Mouse (Mus musculus) heart, postnatal 10 days (tissue): Measurements from ENCODE around the gene Moap1. TPM values are rescaled to one million over a fixed set of nuclear protein-coding genes. Genes with fewer than 3 reads are reported as not detected.

Experiments used
- DNase-seq, 2 experiments: peaks; one replicate each; pipeline ENCODE4 v3.0.0; 2021
- intact Hi-C: fragments of 180-260 bp; cut with DNase I; formaldehyde crosslinking; loops from one replicate; pipeline ENCODE4 v1.15.1; 2025
- total RNA-seq, 2 experiments: library from RNA; stranded (reverse); gene quantifications; 2 replicates each; pipeline ENCODE4 v1.2.3; 2021

Moap1 gene
- total RNA-seq, 2 experiments from 2014 or later: 9.1 to 10.5 TPM

DNA sequence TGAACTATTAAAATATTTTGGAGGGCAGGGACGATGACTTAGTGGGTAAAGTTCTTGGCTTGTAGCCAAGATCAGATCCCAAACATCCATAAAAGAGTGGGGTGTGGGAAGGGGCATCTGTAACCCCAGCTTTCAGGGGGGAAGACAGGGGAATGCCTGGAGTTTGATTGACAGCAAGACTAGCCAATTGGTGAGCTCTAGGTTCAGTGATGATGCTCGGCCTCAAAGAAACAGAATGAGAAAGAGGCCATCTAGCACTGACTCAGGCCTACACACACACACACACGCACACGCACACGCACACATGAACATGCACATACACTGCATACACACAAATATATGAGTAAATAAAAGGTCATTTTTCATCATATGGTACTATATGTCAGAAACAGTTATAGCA, 33.6 kb downstream of the Moap1 start:
- no peak for DNase-seq
- intact Hi-C loops: loop anchor here (5.0 kb wide), 2 partner anchors 188 to 213 kb away; no protein-coding TSS in a partner anchor

DNA sequence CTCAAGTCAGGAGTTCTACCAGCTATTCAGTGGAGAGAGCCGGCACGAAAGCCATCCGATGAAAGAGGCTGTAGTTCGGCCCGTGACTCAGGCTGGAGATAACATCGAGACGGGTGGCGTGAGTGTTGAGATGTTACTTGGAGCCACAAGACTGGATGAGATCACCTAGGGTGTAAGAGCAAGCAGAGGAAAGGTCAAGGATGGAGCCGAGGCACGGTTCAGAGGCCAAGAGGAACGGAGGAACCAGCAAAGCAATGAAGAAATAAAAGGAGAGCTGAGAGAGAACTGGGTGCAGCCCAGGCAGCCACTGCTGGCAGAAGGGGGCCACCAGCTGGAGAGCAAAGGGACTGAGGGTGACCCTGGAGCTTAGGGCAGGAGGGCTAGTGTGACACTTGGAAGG, 35.2 kb downstream of the Moap1 start:
- peak; percentile 55 to 58 for DNase-seq
- intact Hi-C loops: loop anchor here (1.0 to 5.0 kb wide), 3 partner anchors 129 to 211 kb away; no protein-coding TSS in a partner anchor

DNA sequence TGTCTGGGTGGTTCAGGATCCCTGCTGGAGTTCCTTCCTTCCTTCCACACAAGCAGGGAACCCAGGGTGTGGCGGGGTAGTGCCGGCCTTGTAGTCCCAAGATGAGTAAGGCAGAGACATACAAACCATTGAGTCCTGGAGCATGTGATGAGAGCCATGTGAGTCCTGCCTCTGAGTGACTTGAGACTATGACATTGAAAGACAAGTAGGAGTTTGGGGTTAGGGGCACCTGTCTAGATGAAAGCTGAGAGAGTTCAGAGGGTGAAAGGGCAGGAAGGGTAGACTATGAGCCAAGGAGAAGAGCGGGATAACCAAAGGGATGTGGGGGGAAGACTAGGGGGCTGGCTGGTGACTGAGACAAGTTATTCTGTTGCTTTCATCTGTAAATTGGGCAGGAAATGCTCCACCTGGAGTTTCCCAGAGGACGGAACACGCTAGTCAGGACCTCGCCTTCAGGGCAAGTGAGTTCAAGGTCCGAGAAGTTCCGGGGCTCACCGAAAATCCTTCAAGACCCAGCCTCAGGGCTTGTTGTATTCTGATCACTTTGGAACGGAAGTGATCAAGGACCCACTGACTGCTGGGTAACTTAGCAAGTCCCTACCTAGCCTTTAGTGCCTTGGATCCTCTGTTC, 36.5 kb downstream of the Moap1 start:
- DNase-seq: no peak
- intact Hi-C loops: loop anchor here (5.0 kb wide), 2 partner anchors 185 to 210 kb away; no protein-coding TSS in a partner anchor

DNA sequence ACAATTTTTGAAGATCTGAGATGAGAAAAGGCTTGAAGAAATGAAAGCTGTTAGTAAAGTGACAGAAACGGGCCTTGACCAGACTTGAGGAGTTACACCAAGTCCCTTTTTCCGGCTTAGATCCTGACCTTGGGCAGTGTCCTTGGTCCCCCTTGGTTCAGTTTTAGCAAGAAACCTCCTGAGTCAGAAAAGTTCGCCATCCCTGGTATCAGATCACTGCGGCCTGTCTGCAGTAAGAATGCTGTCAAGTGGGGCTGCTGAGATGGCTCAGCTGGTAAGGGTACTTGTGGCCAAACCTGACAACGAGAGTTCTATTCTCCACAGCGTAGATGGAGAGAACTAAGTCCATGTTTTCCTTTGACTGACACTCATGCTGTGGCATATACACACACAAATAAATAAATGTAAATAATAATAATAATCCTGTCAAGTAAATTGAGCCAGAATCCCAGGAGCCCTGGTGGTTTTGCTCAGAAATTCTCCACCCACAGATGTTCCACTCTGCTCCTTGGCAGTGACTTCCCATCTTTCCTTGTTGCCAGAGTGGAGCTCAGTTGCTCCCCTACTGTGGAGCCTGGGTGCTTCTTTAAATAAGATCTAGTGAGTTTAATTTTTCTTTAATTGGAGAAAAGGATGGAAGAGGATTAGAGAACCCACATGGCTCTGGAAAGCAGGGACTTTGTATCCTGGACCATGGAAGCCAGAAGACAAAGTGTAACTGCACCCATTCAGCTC, 37.4 kb downstream of the Moap1 start:
- DNase-seq: no peak
- intact Hi-C loops: loop anchor here (1.0 to 5.0 kb wide), 3 partner anchors 27 to 209 kb away; no protein-coding TSS in a partner anchor

DNA sequence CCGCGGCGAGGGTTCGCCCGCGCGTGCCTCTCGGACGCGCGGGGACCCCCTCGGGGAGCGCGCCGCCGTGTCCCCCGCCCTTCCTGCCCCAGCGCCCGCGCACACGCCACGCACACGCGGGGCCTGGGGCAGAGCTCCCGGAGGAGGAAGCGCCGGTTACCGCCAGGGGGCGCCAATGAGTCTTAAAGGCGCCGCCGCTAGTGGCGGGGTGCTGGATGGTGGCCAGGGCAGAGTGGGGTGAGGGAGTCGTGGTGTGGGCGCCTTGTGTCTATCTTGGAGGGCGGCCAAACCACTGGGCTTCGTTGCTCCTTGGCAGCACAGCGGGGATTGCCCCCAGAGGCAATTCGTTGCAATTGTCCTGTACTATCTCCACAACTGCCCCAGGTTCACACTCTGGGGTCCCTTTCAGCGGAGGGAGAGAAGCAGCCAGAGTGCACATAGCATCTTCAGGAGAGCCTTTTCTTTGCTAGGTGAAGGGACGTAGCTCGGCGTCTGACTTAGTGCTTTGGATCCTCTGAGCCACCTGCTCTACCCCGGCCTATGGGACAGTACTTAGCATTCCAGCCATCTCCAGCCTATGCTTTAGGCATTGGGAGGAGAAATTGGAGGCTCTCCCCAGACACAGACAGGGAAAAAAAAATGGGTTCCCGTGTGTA, 38.1 kb downstream of the Moap1 start:
- DNase-seq: peak; percentile 83 to 91
- intact Hi-C loops: loop anchor here (1.0 to 5.0 kb wide), 3 partner anchors 28 to 208 kb away; no protein-coding TSS in a partner anchor

DNA sequence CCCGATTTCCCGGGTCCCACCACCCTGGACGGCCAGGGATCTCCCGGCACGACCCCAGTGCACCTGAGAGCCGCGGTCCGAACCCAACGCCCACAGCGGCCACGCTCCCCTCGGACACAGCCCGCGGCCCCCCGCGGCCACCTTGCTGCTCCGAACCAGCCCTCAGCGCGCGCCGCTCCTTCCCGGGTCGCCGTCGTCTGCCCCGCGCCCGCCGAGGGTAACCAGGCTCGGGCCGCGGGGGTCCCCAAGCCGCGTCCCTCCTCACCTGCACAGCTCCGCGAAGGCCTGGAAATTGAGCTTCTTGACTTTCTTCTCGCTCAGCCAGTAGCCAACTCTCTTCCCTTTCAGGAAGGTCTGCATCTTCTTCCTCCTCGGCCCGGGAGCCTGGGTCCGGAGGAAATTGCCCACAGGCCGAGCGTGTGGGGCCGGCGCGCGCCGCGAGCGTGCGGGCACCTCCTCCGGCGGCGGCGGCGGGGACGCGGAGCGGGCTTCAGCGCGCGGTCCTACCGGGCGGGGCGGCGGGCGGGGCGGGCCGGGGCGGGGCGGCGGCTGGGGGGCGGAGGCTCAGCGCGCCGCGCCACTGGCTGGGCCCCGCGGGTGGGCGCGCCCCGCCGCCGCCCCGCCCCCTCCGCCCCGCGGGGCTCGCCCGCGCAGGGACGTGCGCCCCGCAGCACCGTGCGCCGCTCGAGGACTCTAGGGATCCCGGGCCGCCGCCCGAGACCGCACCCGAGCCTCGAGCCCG, 38.8 kb downstream of the Moap1 start, which contains the start of gene Itpk1:
Itpk1 (minus strand) TSS at position 474 of the 742 bp plus-strand sequence.
- intact Hi-C loops: loop anchor here (1.0 to 5.0 kb wide), 3 partner anchors 29 to 207 kb away; no protein-coding TSS in a partner anchor

DNA sequence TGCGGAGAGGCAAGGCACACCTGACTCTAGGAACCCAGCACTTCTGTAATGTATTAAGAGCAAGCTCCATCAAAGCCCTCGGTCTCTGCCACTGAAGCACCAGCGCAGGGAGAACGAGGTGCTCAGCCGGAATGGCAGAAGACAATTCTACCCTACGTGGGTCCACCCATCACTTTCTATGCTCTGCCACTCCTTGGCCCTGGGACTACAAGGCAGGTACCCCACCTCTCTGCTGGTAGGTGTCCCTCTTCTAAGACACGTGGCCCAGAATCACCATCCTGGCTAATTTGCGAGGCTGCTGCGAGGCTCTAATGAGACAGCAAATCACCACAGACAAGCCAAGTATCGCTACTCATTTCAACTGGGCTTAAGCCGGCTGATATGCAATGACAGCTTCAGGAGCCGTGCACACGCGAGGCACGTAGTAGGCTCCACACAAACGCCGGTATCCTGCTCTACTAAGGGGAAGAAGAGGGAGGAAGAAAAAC, 39.5 kb downstream of the Moap1 start:
- DNase-seq: no peak
- intact Hi-C loops: no loop called here

More for the DNA sequence above, 38.8 kb downstream of the Moap1 start, which contains the start of gene Itpk1:
- DNase-seq: peak; percentile 56

DNA sequence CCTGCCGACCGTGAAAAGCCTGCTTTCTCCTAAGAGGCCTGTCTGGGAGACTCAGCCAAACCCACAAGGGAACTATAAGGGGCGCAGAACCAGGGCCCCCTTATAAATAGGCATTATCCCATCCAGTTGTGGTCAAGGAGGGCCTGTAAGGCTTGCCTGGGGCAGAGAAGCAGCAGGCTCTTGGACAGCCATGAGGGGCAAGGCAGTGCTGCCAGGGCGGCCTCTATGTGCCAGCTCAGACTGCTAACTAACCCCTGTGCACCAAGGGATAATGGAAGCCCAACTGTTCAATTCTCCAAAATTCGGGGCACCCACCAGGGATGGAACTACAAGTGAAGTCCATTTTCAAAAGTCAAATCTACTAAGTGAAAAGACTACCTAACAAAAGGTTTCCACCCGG, 40.0 kb downstream of the Moap1 start:
- no peak for DNase-seq
- intact Hi-C loops: no loop called here

DNA sequence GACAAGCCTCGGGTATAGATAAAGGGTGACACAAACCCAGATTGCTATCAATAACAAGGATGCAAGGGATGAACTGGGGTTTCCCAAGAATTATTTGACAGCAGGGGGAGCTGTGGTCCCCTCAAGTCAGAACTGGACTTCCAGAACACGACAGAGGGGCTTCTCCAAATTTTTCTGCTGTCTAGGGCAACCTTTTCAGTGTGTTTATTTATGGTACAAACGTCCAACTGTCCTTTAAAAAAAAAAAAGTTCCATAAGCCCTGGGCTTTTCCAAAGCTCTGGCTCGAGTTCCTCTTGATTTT, 40.4 kb downstream of the Moap1 start:
- intact Hi-C loops: no loop called here
- DNase-seq: peak in 1 of 2 experiments; percentile 53

DNA sequence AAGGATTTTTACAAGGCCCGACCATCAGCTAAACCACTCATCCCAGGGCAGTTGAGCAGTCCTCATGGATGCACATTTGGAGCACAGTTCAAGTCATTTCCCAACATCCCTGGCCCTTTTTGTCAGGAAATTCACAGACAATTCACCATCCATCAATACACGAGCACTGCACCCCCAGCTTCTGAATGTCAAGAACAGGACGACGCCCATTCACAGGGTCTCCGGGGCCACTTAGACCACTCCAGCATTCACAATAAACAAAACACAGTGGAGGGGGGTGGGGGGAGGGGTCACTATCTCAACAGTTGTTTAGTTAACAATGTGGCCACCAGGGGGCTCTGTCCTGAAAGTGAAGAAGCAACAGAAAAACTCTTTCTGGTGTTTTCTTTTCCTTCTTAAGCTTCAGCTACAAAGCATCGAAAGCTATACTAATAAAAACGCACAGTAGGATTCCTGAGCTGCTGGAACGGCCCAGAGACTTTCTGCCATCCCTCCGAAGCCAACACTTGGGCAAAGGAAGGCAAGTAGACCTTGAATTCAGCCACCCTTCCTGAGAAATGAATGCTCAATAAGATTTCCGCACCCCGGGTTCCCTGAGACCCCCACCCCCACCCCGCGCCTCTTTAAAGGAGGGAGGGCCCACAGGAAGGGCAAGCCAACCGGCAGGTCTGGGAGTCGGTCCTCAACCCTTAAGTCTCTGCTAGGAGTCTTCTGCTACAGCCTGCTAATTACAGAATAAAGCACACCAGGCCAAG, 40.9 kb downstream of the Moap1 start:
- DNase-seq: peak; percentile 82 to 92

DNA sequence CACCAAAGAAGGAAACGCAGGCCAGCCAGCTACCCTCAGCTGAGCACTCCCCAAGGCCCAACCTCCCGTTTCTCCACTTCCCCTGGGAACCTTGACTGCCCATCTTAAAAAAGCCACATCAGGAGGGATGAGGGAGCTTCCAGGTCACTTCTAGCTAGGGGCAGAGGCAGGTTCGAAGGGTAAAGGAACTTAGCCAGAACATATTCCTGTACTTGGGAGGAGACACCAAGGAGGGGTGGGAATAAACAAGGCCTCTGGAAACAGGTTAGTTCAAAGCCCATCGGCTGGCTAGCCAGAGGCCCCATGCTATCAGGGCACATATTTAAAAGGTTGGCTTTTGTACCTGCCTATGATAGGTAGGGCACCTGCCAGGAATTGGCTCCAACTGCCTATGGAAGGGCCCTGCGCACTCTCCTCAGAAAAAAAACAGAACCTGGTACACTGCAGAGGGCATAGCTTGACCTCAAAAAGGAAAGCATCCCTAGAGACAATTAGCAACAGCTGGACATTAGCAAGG, 41.7 kb downstream of the Moap1 start:
- intact Hi-C loops: no loop called here
- DNase-seq: no peak

More for the DNA sequence above, 40.9 kb downstream of the Moap1 start:
- intact Hi-C loops: no loop called here

DNA sequence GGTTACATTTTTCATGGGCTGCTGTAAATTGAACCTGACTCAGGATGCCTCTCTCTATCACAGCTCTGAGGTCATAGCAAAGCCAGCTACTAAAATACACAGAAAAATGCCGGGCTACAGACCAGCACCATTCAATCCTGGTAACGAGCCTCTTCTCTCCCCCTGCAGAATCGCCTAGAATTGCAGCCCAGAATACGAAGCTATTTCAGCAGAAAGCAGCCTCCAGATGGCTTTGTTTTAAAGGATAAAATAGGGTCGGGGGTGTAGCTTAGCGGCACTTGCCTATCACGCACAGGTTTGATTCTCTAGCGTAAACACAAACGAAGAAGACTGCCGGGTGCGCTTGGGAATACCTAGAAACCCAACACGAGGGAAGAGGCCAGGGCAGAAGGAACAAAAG, 43.0 kb downstream of the Moap1 start:
- intact Hi-C loops: no loop called here
- no peak for DNase-seq

DNA sequence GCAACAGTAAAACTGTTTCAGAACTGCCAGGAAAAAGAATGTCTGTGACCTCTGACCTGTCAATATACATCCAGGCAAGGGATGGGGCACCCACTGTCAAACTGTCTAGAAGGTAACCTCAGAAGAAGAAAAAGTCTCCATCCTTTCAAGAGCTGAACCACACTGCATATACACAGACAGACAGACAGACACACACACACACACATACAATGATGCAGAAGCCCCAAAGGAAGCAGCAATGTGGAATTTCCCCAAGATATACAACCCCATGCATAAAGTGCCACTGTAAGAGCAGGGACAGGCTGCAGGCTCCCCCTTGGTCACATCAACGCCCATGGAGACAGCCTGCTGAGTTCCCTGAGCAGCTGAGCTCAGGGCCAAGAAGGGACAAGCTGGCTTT, 44.3 kb downstream of the Moap1 start:
- intact Hi-C loops: no loop called here
- no peak for DNase-seq

DNA sequence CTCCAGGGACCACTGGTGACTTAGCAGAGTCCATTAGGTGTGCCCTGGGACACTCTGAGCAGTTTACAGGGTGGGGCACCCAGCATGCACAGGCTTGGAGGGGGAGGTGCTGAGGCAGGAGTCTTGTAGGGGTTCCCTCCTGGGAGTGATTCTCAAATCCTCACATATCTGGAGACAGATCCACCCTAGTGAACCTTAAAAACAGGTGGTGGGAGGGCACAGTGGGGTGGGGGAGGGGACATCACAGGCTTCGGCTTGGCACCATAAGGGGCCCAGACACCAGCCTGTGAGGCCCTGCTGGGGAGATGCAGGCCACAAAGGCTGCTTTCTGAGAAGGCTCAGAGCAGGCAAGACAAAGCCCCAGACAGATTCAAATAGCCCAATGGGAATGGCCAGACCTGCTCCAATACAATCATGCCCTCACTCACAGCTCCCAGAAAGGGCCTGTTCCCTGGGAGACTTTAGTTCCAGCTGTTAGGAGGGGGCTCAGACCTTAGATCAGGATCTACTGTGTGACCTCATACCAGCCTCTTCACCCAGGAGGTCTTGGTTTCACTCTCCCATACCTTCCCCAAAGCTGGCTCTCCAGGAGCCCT, 45.3 kb downstream of the Moap1 start:
- no peak for DNase-seq
- intact Hi-C loops: no loop called here

DNA sequence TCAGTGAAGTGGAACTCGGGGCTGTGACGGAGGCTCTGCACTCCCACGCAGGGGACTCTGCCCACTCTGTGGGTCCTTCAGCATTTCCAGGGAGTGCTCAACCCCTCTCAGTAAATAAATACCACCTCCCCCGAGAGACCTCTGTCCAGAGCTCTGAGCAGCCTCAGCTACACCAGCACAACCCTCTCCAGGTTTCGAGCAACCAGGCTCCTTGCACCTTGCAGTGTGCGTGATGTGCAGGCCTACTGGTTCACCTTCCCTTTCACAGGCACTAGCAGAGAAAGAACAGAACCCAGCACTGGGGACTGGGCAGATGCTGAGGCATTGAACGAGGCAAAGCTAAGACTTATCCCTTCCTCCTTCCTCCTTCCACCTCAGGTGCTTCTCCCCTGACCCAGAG, 46.1 kb downstream of the Moap1 start:
- intact Hi-C loops: no loop called here
- DNase-seq: no peak

DNA sequence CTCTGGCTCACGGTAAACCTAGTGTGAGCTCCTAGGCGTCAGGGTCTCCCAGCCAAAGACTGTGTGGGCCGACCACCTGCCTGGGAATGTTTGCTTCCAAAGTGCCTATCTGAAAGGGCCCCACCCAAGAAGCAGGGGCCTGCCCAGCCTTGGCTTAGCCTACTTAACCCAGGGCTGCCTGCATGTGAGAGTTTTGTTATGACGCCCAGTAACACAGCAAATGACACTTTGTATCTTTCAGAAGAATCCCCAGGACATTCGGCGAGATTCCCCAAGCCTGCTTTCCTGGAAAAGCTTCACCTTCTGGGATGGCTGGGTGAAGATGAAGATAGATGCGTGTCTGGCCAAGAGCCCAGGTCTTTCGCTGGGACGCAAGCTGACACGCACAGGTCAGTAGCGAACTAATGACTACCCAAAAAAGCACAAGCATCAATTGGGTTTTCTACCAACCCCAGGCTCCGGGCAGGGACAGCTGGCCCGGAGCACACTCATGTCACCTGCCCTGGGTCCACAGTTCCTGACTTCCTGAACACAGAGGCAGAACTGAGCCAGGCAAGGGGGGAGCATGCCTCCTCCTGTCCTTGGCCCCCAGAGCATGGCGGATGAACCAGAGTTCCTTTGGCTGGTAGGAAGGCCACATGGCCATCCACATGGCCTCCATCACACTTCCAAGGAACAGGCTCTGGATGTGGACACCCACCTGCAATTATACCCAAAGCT, 46.7 kb downstream of the Moap1 start:
- DNase-seq: no peak
- intact Hi-C loops: no loop called here

DNA sequence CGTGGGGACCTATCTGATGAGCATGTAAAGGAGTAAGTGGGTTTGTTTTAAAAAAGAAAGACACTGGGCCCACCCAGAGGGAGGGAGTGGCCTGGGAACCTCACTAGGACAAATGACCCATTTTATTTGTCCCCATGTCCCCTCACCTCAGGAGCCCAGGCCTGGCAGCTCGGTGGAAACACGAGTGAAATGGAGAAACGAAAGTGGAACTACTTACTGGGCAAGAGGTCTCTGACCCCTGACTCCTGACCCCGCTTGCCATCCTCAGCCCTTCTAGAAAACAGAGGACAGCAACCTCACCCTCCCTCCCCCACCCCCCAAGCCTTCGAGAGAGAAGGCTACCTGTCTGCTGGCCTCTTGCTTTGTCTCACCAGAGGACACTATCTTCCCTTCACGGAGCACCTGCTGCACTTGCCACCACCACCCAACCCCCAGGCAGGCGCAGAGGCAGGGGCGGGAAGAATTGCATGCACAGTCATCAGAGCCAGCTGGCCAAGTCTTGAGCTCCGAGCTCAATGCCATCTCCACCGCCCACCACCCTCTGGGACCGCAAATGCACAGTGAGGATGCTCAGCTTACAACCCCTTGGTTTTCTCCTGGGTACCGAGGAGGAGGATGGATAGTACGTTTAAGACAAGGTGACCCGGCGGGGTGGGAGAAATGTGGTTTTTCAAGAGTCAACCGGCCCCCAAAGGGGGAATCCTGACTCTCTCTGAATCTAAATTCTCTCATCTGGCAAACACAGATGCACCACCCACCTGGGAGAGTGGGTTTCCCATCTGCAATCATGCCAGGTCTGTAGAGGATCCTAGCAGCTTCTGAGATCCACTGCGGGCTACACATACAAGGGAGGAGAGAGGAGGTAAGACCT, 47.9 kb downstream of the Moap1 start:
- intact Hi-C loops: no loop called here

More for the DNA sequence above, 47.9 kb downstream of the Moap1 start:
- DNase-seq: no peak
